Mouse (Mus musculus): ENCODE measurements around the gene B4galt3. TPM values are rescaled to one million over a fixed set of nuclear protein-coding genes. Genes with fewer than 3 reads are reported as not detected.
"Not testable (repeated sequence)": the region's sequence is repeated elsewhere in the genome, so short reads cannot be mapped to it uniquely, and the experiment has no call there.

The B4galt3 gene
- polyA plus RNA-seq, 1 experiment from 2014 or later: 27.0 TPM

GRCm38 (mm10) chr1:171293351-171293750 is 23.2 kb downstream of the B4galt3 start:
- H3K9me3 ChIP-seq (ENCODE audit: control insufficient read depth): no peaks in the 10 kb centered on the region
- no peaks in the 10 kb centered on the region; the same call in 1 of the 2 replicates for H3K4me1 ChIP-seq (replicated peaks; ENCODE audit: control insufficient read depth, insufficient read depth, low read length)
- no peak for TF ChIP-seq CTCF (IDR thresholded peaks at IDR 0.05; ENCODE audit: low read depth)
- H3K36me3 ChIP-seq (ENCODE audit: control insufficient read depth, insufficient read depth): peaks cover 15% of the 10 kb centered on the region
- 75% methylated on average over 3 of the region's 3 CpGs for WGBS
- H3K9ac ChIP-seq (ENCODE audit: low read depth, low read length): no peak overlapping the region
- H3K27ac ChIP-seq (ENCODE audit: low read depth, low read length): no peak overlapping the region
- ATAC-seq: no peak
- peak overlapping the region; percentile 85; the same call in 1 of the 2 replicates for H3K4me3 ChIP-seq (ENCODE audit: low read depth, low read length)
- peaks cover 7% of the 10 kb centered on the region; the same call in 1 of the 2 replicates for H3K27me3 ChIP-seq (replicated peaks; ENCODE audit: control insufficient read depth, insufficient read depth, low read length)
- H3K4me2 ChIP-seq (replicated peaks; ENCODE audit: low read depth): peak overlapping the region; percentile 53

- Histone ChIP-seq H3K4me2 (replicated peaks; ENCODE audit: low read depth) (peak overlapping the region; percentile 53), H3K4me3 (ENCODE audit: low read depth, low read length) (peak overlapping the region; percentile 85), H3K9ac (ENCODE audit: low read depth, low read length) (peak overlapping the region; percentile 88), H3K9me3 (ENCODE audit: control insufficient read depth) (no peaks in the 10 kb centered on the region), H3K27ac (ENCODE audit: low read depth, low read length) (peak overlapping the region; percentile 97), H3K27me3 (replicated peaks; ENCODE audit: control insufficient read depth, insufficient read depth, low read length) (peaks cover 7% of the 10 kb centered on the region; the same call in 1 of the 2 replicates), H3K36me3 (ENCODE audit: control insufficient read depth, insufficient read depth) (peaks cover 12% of the 10 kb centered on the region), H3K4me1 (replicated peaks; ENCODE audit: control insufficient read depth, insufficient read depth, low read length) (no peaks in the 10 kb centered on the region; the same call in 1 of the 2 replicates)
- ATAC-seq: 0 out of 2 replicates have a peak, but pooled peaks have one; percentile 32
- no peak for TF ChIP-seq CTCF (IDR thresholded peaks at IDR 0.05; ENCODE audit: low read depth)
- 35% methylated on average over 5 of the region's 5 CpGs for WGBS
Measured at GRCm38 (mm10) chr1:171293906-171294297, 23.8 kb downstream of the B4galt3 start.

GRCm38 (mm10) chr1:171294298-171295062 is 24.4 kb downstream of the B4galt3 start, which contains the start of gene Ufc1:
Gene Ufc1, minus strand, starts transcription at chr1:171295024.
- peaks cover 7% of the 10 kb centered on the region for H3K36me3 ChIP-seq (ENCODE audit: control insufficient read depth, insufficient read depth)
- peak within 1 kb of the TSS; percentile 97 for H3K27ac ChIP-seq (ENCODE audit: low read depth, low read length)
- ATAC-seq: peak; percentile 76
- peak within 1 kb of the TSS; percentile 88 for H3K9ac ChIP-seq (ENCODE audit: low read depth, low read length)
- under 1% methylated on average over 42 of the region's 42 CpGs for WGBS
- peak; percentile 51 for TF ChIP-seq CTCF (IDR thresholded peaks at IDR 0.05; ENCODE audit: low read depth)
- H3K27me3 ChIP-seq (replicated peaks; ENCODE audit: control insufficient read depth, insufficient read depth, low read length): peaks cover 7% of the 10 kb centered on the region; the same call in 1 of the 2 replicates
- no peaks in the 10 kb centered on the region for H3K9me3 ChIP-seq (ENCODE audit: control insufficient read depth)
- H3K4me2 ChIP-seq (replicated peaks; ENCODE audit: low read depth): peak within 1 kb of the TSS; percentile 53
- no peaks in the 10 kb centered on the region; the same call in 1 of the 2 replicates for H3K4me1 ChIP-seq (replicated peaks; ENCODE audit: control insufficient read depth, insufficient read depth, low read length)
- H3K4me3 ChIP-seq (ENCODE audit: low read depth, low read length): peak within 1 kb of the TSS; percentile 85

- WGBS: 16% methylated on average over 3 of the region's 3 CpGs
- no peak for ATAC-seq
- 0 out of 2 replicates have a peak overlapping the region, but pooled peaks have one; percentile 88 for H3K9ac ChIP-seq (ENCODE audit: low read depth, low read length)
- H3K4me1 ChIP-seq (replicated peaks; ENCODE audit: control insufficient read depth, insufficient read depth, low read length): no peaks in the 10 kb centered on the region; the same call in 1 of the 2 replicates
- H3K4me3 ChIP-seq (ENCODE audit: low read depth, low read length): peak overlapping the region; percentile 85
- peaks cover 2% of the 10 kb centered on the region; the same call in 1 of the 2 replicates for H3K36me3 ChIP-seq (ENCODE audit: control insufficient read depth, insufficient read depth)
- TF ChIP-seq CTCF (IDR thresholded peaks at IDR 0.05; ENCODE audit: low read depth): no peak
- no peaks in the 10 kb centered on the region for H3K9me3 ChIP-seq (ENCODE audit: control insufficient read depth)
- H3K4me2 ChIP-seq (replicated peaks; ENCODE audit: low read depth): peak overlapping the region; percentile 53
- peaks cover 7% of the 10 kb centered on the region; the same call in 1 of the 2 replicates for H3K27me3 ChIP-seq (replicated peaks; ENCODE audit: control insufficient read depth, insufficient read depth, low read length)
- H3K27ac ChIP-seq (ENCODE audit: low read depth, low read length): peak overlapping the region; percentile 97
Measured at GRCm38 (mm10) chr1:171295063-171295402, 24.9 kb downstream of the B4galt3 start.

- WGBS: 67% methylated on average over 3 of the region's 3 CpGs
- Histone ChIP-seq H3K9ac (ENCODE audit: low read depth, low read length) (no peak overlapping the region), H3K4me3 (ENCODE audit: low read depth, low read length) (no peak overlapping the region), H3K27me3 (replicated peaks; ENCODE audit: control insufficient read depth, insufficient read depth, low read length) (peaks cover 7% of the 10 kb centered on the region; the same call in 1 of the 2 replicates), H3K9me3 (ENCODE audit: control insufficient read depth) (no peaks in the 10 kb centered on the region), H3K27ac (ENCODE audit: low read depth, low read length) (no peak overlapping the region), H3K4me1 (replicated peaks; ENCODE audit: control insufficient read depth, insufficient read depth, low read length) (no peaks in the 10 kb centered on the region; the same call in 1 of the 2 replicates), H3K4me2 (replicated peaks; ENCODE audit: low read depth) (no peak overlapping the region), H3K36me3 (ENCODE audit: control insufficient read depth, insufficient read depth) (no peaks in the 10 kb centered on the region)
- TF ChIP-seq CTCF (IDR thresholded peaks at IDR 0.05; ENCODE audit: low read depth): no peak
- ATAC-seq: no peak
Measured at GRCm38 (mm10) chr1:171298226-171298625, 28.1 kb downstream of the B4galt3 start.

DNA sequence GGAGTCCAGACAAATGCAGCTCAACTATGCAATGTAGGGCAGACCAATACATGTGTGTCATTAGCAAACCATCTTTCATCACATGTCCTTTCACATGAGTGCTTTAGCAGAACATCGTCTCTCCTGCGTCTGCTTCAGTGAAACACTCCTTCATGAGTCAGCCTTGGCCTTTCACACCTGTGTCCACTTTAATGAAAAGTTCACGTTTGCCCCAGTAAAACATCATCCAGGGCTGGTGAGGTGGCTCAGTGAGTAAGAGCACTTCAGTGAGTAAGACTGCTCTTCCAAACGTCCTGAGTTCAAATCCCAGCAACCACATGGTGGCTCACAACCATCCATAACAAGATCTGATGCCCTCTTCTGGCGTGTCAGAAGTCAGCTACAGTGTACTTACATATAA is 36.0 kb downstream of the B4galt3 start:
- H3K36me3 ChIP-seq (ENCODE audit: control insufficient read depth, insufficient read depth); H3K4me3 ChIP-seq (ENCODE audit: low read depth, low read length); H3K4me1 ChIP-seq (replicated peaks; ENCODE audit: control insufficient read depth, insufficient read depth, low read length); H3K27ac ChIP-seq (ENCODE audit: low read depth, low read length); H3K9me3 ChIP-seq (ENCODE audit: control insufficient read depth); H3K27me3 ChIP-seq (replicated peaks; ENCODE audit: control insufficient read depth, insufficient read depth, low read length); H3K4me2 ChIP-seq (replicated peaks; ENCODE audit: low read depth); ATAC-seq; H3K9ac ChIP-seq (ENCODE audit: low read depth, low read length): not testable (repeated sequence)
- WGBS: 64% methylated on average over 5 of the region's 5 CpGs
